Mouse (Mus musculus): ENCODE data around the gene Ralgps2.

The Ralgps2 gene

GRCm38 (mm10) chr1:156954216-156954615 is 14.8 kb upstream of the Ralgps2 start:
- DNase-seq, result no peak

GRCm38 (mm10) chr1:156950354-156950753 is 10.9 kb upstream of the Ralgps2 start:
- DNase-seq, result no peak

- DNase-seq, result no peak
Measured at GRCm38 (mm10) chr1:156940584-156940983, 1.2 kb upstream of the Ralgps2 start.

- no peak for DNase-seq
Measured at GRCm38 (mm10) chr1:156940142-156940522, 706 bp upstream of the Ralgps2 start.

GRCm38 (mm10) chr1:156938705-156939242 is 652 bp downstream of the Ralgps2 start:
- DNase-seq, result peak; percentile 62 to 65

- no peak for DNase-seq
Measured at GRCm38 (mm10) chr1:156937436-156937835, 2.0 kb downstream of the Ralgps2 start.

GRCm38 (mm10) chr1:156933712-156934111 is 5.7 kb downstream of the Ralgps2 start:
- no peak for DNase-seq

GRCm38 (mm10) chr1:156932036-156932774 is 7.2 kb downstream of the Ralgps2 start:
- no peak for DNase-seq

GRCm38 (mm10) chr1:156931106-156931870 is 8.1 kb downstream of the Ralgps2 start:
- DNase-seq, result no peak

GRCm38 (mm10) chr1:156930263-156930662 is 9.2 kb downstream of the Ralgps2 start:
- DNase-seq, result no peak

- DNase-seq, result no peak
Measured at GRCm38 (mm10) chr1:156928255-156928654, 11.2 kb downstream of the Ralgps2 start.

- DNase-seq, result no peak
Measured at GRCm38 (mm10) chr1:156923511-156923910, 15.9 kb downstream of the Ralgps2 start.

- no peak for DNase-seq
Measured at GRCm38 (mm10) chr1:156922921-156923320, 16.5 kb downstream of the Ralgps2 start.

- peak in 1 of 2 experiments; percentile 37 for DNase-seq
Measured at GRCm38 (mm10) chr1:156921290-156921994, 18.0 kb downstream of the Ralgps2 start.

- peak in 1 of 2 experiments; percentile 36 for DNase-seq
Measured at GRCm38 (mm10) chr1:156917460-156917859, 22.0 kb downstream of the Ralgps2 start.

- no peak for DNase-seq
Measured at GRCm38 (mm10) chr1:156916361-156916760, 23.1 kb downstream of the Ralgps2 start.

GRCm38 (mm10) chr1:156914942-156915341 is 24.5 kb downstream of the Ralgps2 start:
- no peak for DNase-seq

GRCm38 (mm10) chr1:156913190-156913589 is 26.2 kb downstream of the Ralgps2 start:
- DNase-seq, result no peak

GRCm38 (mm10) chr1:156910948-156911347 is 28.5 kb downstream of the Ralgps2 start:
- DNase-seq, result no peak

GRCm38 (mm10) chr1:156909866-156910265 is 29.6 kb downstream of the Ralgps2 start:
- no peak for DNase-seq

GRCm38 (mm10) chr1:156909265-156909664 is 30.2 kb downstream of the Ralgps2 start:
- no peak for DNase-seq

GRCm38 (mm10) chr1:156905660-156906059 is 33.8 kb downstream of the Ralgps2 start:
- no peak for DNase-seq

GRCm38 (mm10) chr1:156903899-156904298 is 35.5 kb downstream of the Ralgps2 start:
- no peak for DNase-seq

Measured in lung, adult 18-20 months (tissue).